Mouse (Mus musculus) spleen, adult 18-20 months (tissue): ENCODE measurements at regions not wholly inside any gene's neighbourhood (a gene's known extent, or its start where the extent isn't known, plus 50 kb on each side); places are given as distances from the start of the nearest gene placed in this dataset.

ENCODE experiments used
- DNase-seq, 2 experiments: peaks; one replicate each; pipeline ENCODE4 v3.0.0; 2022; ENCODE audit warnings: mixed read lengths in 2 of 2

- DNase-seq, result no peak
Observed at GRCm38 (mm10) chr14:100607109-100607508, 322.6 kb upstream of the Klf12 start.

GRCm38 (mm10) chr14:100600886-100601451 is 316.5 kb upstream of the Klf12 start:
- no peak for DNase-seq

GRCm38 (mm10) chr14:100570026-100570425 is 285.5 kb upstream of the Klf12 start:
- no peak for DNase-seq

- DNase-seq, result no peak
Observed at GRCm38 (mm10) chr14:100561884-100562283, 277.4 kb upstream of the Klf12 start.

GRCm38 (mm10) chr14:100558378-100558777 is 273.9 kb upstream of the Klf12 start:
- no peak for DNase-seq

GRCm38 (mm10) chr14:100552466-100552865 is 268.0 kb upstream of the Klf12 start:
- DNase-seq, result no peak

GRCm38 (mm10) chr14:100550266-100550665 is 265.8 kb upstream of the Klf12 start:
- no peak for DNase-seq

- DNase-seq, result no peak
Observed at GRCm38 (mm10) chr14:100530217-100530616, 245.7 kb upstream of the Klf12 start.

- no peak for DNase-seq
Observed at GRCm38 (mm10) chr14:100529758-100530157, 245.3 kb upstream of the Klf12 start.

GRCm38 (mm10) chr14:100509396-100509795 is 224.9 kb upstream of the Klf12 start:
- no peak for DNase-seq

GRCm38 (mm10) chr14:100508087-100508486 is 223.6 kb upstream of the Klf12 start:
- no peak for DNase-seq

GRCm38 (mm10) chr14:100507616-100508015 is 223.1 kb upstream of the Klf12 start:
- DNase-seq, result no peak

GRCm38 (mm10) chr14:100488837-100489236 is 204.4 kb upstream of the Klf12 start:
- no peak for DNase-seq

GRCm38 (mm10) chr14:100485489-100485888 is 201.0 kb upstream of the Klf12 start:
- DNase-seq, result no peak

- DNase-seq, result no peak
Observed at GRCm38 (mm10) chr14:100484101-100484500, 199.6 kb upstream of the Klf12 start.

GRCm38 (mm10) chr14:100477595-100478380 is 193.3 kb upstream of the Klf12 start:
- no peak for DNase-seq

- no peak for DNase-seq
Observed at GRCm38 (mm10) chr14:100468311-100468710, 183.8 kb upstream of the Klf12 start.

- no peak for DNase-seq
Observed at GRCm38 (mm10) chr14:100462321-100462720, 177.8 kb upstream of the Klf12 start.

- peak; percentile 42 to 56 for DNase-seq
Observed at GRCm38 (mm10) chr14:100461141-100462043, 176.9 kb upstream of the Klf12 start.

- DNase-seq, result no peak
Observed at GRCm38 (mm10) chr14:100459601-100460290, 175.3 kb upstream of the Klf12 start.

- peak; percentile 28 to 32 for DNase-seq
Observed at GRCm38 (mm10) chr14:100458727-100459447, 174.4 kb upstream of the Klf12 start.
